Mouse (Mus musculus) left cerebral cortex, adult 2 months (tissue): ENCODE results near the gene Fgd4. TPM values are rescaled to one million over a fixed set of nuclear protein-coding genes. Genes with fewer than 3 reads are reported as not detected.
"Not testable (repeated sequence)": the region's sequence is repeated elsewhere in the genome, so short reads cannot be mapped to it uniquely, and the experiment has no call there.

Experiments used
- DNase-seq, 2 experiments: peaks; one replicate each; pipeline ENCODE4 v3.0.0; 2021 to 2022; ENCODE audit warnings: low spot score in 2 of 2, mixed read lengths in 1 of 2; ENCODE audit errors: extremely low spot score in 1 of 2
- H3K27ac ChIP-seq: fragments of 200-600 bp; 2 replicates; pipeline ENCODE4 v1.8.1; 2022
- H3K4me3 ChIP-seq: fragments of 200-600 bp; 2 replicates; pipeline ENCODE4 v1.8.1; 2022
- CTCF ChIP-seq: fragments of 200-600 bp; IDR thresholded peaks from 2 replicates; pipeline ENCODE4 v1.8.1; 2022; ENCODE audit warnings: antibody characterized with exemption, mild to moderate bottlenecking, moderate library complexity
- intact Hi-C: fragments of 180-260 bp; cut with DNase I; formaldehyde crosslinking; loops from one replicate; pipeline ENCODE4 v1.15.1; 2025
- total RNA-seq, 2 experiments: library from RNA; stranded (reverse); gene quantifications; 2 replicates each; pipeline ENCODE4 v1.2.3; 2021

The Fgd4 gene
- total RNA-seq, 2 experiments from 2014 or later: 31.0 to 35.3 TPM

- Histone ChIP-seq H3K4me3 (no peak overlapping the region), H3K27ac (no peak overlapping the region)
- no peak for TF ChIP-seq CTCF
- intact Hi-C loops: no loop called here
- DNase-seq: no peak
These were observed 150.3 kb downstream of the Fgd4 start for GRCm38 (mm10) chr16:16450021-16450420.

- no peak overlapping the region for H3K27ac ChIP-seq
- DNase-seq: no peak
- intact Hi-C loops: no loop called here
- no peak overlapping the region for H3K4me3 ChIP-seq
- TF ChIP-seq CTCF: no peak
These were observed 161.9 kb downstream of the Fgd4 start for GRCm38 (mm10) chr16:16438436-16438835.

GRCm38 (mm10) chr16:16422456-16422855, 177.9 kb downstream of the Fgd4 start:
- intact Hi-C loops: no loop called here
- no peak for TF ChIP-seq CTCF
- Histone ChIP-seq H3K27ac (no peak overlapping the region), H3K4me3 (no peak overlapping the region)
- DNase-seq: no peak

- intact Hi-C loops, H3K27ac ChIP-seq, DNase-seq, H3K4me3 ChIP-seq: not testable (repeated sequence)
These were observed 233.1 kb downstream of the Fgd4 start for GRCm38 (mm10) chr16:16367217-16367616.

Other genes starting within 250 kb of the Fgd4 start
- 100 to 1,000 TPM; 197 to 198 TPM for gene Dnm1l, start 241.6 kb downstream of the Fgd4 start, total RNA-seq
- not detected for gene Olfr19, start 75.9 kb upstream of the Fgd4 start, total RNA-seq
- gene Spag6l, start 228.9 kb upstream of the Fgd4 start, total RNA-seq: 1 to 10 TPM; 6.2 to 7.0 TPM